Mouse (Mus musculus) retina, adult 2 months (tissue): Measurements from ENCODE around the gene Krt81.

Experiments used
- DNase-seq: peaks from one replicate; pipeline ENCODE4 v3.0.0-alpha.2; 2012; ENCODE audit warnings: low read depth, low spot score

Krt81 gene

GRCm38 (mm10) chr15:101463651-101464050 is at the start of gene Krt81:
Gene Krt81 (minus strand): TSS chr15:101463751.
- no peak for DNase-seq

- DNase-seq = no peak
These were observed 44.7 kb upstream of the Krt81 start for GRCm38 (mm10) chr15:101508247-101508646.

- no peak for DNase-seq
These were observed 43.6 kb upstream of the Krt81 start for GRCm38 (mm10) chr15:101506896-101507758.

GRCm38 (mm10) chr15:101497181-101497580 is 33.6 kb upstream of the Krt81 start:
- peak; percentile 15 for DNase-seq

GRCm38 (mm10) chr15:101495266-101495665 is 31.7 kb upstream of the Krt81 start:
- no peak for DNase-seq

- DNase-seq = no peak
These were observed 30.7 kb upstream of the Krt81 start for GRCm38 (mm10) chr15:101494203-101494602.

- no peak for DNase-seq
These were observed 30.2 kb upstream of the Krt81 start for GRCm38 (mm10) chr15:101493713-101494112.

- no peak for DNase-seq
These were observed 29.2 kb upstream of the Krt81 start for GRCm38 (mm10) chr15:101492718-101493117.

GRCm38 (mm10) chr15:101491431-101491830 is 27.9 kb upstream of the Krt81 start, which contains the start of gene Krt83:
Gene Krt83 (minus strand): TSS chr15:101491512.
- no peak for DNase-seq

GRCm38 (mm10) chr15:101485911-101486635 is 22.5 kb upstream of the Krt81 start:
- DNase-seq = no peak

- no peak for DNase-seq
These were observed 21.4 kb upstream of the Krt81 start for GRCm38 (mm10) chr15:101484939-101485338.

GRCm38 (mm10) chr15:101483646-101484045 is 20.1 kb upstream of the Krt81 start:
- DNase-seq = no peak

GRCm38 (mm10) chr15:101482056-101482455 is 18.5 kb upstream of the Krt81 start:
- DNase-seq = no peak

- no peak for DNase-seq
These were observed 16.1 kb upstream of the Krt81 start for GRCm38 (mm10) chr15:101479666-101480060.

GRCm38 (mm10) chr15:101479007-101479665 is 15.6 kb upstream of the Krt81 start:
- no peak for DNase-seq

- DNase-seq = no peak
These were observed 9.5 kb upstream of the Krt81 start, which contains the start of gene Krt86 for GRCm38 (mm10) chr15:101472952-101473528. Gene Krt86 (plus strand): TSS chr15:101473478.

GRCm38 (mm10) chr15:101469093-101469492 is 5.5 kb upstream of the Krt81 start:
- DNase-seq = no peak

GRCm38 (mm10) chr15:101459283-101459682 is 4.3 kb downstream of the Krt81 start:
- DNase-seq = no peak

- no peak for DNase-seq
These were observed 5.1 kb downstream of the Krt81 start for GRCm38 (mm10) chr15:101458361-101458930.

- DNase-seq = no peak
These were observed 7.7 kb downstream of the Krt81 start for GRCm38 (mm10) chr15:101455891-101456290.

- no peak for DNase-seq
These were observed 8.3 kb downstream of the Krt81 start for GRCm38 (mm10) chr15:101455292-101455691.
